Mouse (Mus musculus) neutrophil, adult 5-6 weeks (primary cell): ENCODE results near the gene Mnd1. TPM values are rescaled to one million over a fixed set of nuclear protein-coding genes. Genes with fewer than 3 reads are reported as not detected.

Source experiments
- ATAC-seq: fragments of 151-379, 151-347 bp; 2 replicates; pipeline ENCODE4 v1.8.0; 2017; ENCODE audit warnings: mild to moderate bottlenecking, moderate TSS enrichment; ENCODE audit not compliant: insufficient number of reproducible peaks, poor library complexity, low FRiP score, severe bottlenecking; ENCODE audit errors: extremely low read depth
- total RNA-seq: library from RNA; stranded (forward); fragments of 200-1000 nt; gene quantifications from 2 replicates; pipeline ENCODE4 v1.2.3, GENCODE M21; 2017

Gene Mnd1
- total RNA-seq, 1 experiment from 2014 or later: 0.81 TPM

GRCm38 (mm10) chr3:84065825-84066224 is 89.8 kb downstream of the Mnd1 start:
- ATAC-seq: no peak

GRCm38 (mm10) chr3:84063369-84063914 is 92.1 kb downstream of the Mnd1 start:
- ATAC-seq: peak; percentile 72

GRCm38 (mm10) chr3:84061523-84062453 is 93.8 kb downstream of the Mnd1 start:
- no peak for ATAC-seq

GRCm38 (mm10) chr3:84060946-84061345 is 94.6 kb downstream of the Mnd1 start:
- ATAC-seq: no peak

- ATAC-seq: no peak
These were observed 95.5 kb downstream of the Mnd1 start for GRCm38 (mm10) chr3:84060128-84060527.

- ATAC-seq: no peak
These were observed 95.9 kb downstream of the Mnd1 start for GRCm38 (mm10) chr3:84059676-84060075.

- ATAC-seq: no peak
These were observed 96.3 kb downstream of the Mnd1 start for GRCm38 (mm10) chr3:84059261-84059660.

- no peak for ATAC-seq
These were observed 106.8 kb downstream of the Mnd1 start for GRCm38 (mm10) chr3:84048729-84049175.

- ATAC-seq: peak; percentile 59
These were observed 109.4 kb downstream of the Mnd1 start for GRCm38 (mm10) chr3:84046206-84046605.

GRCm38 (mm10) chr3:84041739-84042138 is 113.8 kb downstream of the Mnd1 start:
- ATAC-seq: no peak

GRCm38 (mm10) chr3:84040476-84041082 is 115.0 kb downstream of the Mnd1 start:
- ATAC-seq: peak; percentile 24; the same call in 1 of the 2 replicates

GRCm38 (mm10) chr3:84039646-84040475 is 115.7 kb downstream of the Mnd1 start, which contains the start of gene Tmem131l:
Tmem131l (minus strand) TSS chr3:84040175.
- peak; percentile 18 for ATAC-seq

- peak; percentile 88 for ATAC-seq
These were observed 116.5 kb downstream of the Mnd1 start for GRCm38 (mm10) chr3:84038981-84039645.

- ATAC-seq: no peak
These were observed 117.5 kb downstream of the Mnd1 start for GRCm38 (mm10) chr3:84038126-84038525.

Other genes starting within 250 kb of the Mnd1 start
- 161 and 162 TPM in 2 replicates for gene Tmem131l, start 115.6 kb downstream of the Mnd1 start, total RNA-seq
- not detected in 2 replicates for gene Gm6525, start 18.3 kb upstream of the Mnd1 start, total RNA-seq
- gene Trim2, start 151.1 kb upstream of the Mnd1 start, total RNA-seq: 0.93 and 2.1 TPM in 2 replicates